Mouse (Mus musculus) NIH3T3 (cell line): ENCODE data around the gene Kcna5.

Source experiments
- DNase-seq: peaks from one replicate; pipeline ENCODE4 v3.0.0-alpha.2; 2012; ENCODE audit warnings: low read depth

The Kcna5 gene

DNA sequence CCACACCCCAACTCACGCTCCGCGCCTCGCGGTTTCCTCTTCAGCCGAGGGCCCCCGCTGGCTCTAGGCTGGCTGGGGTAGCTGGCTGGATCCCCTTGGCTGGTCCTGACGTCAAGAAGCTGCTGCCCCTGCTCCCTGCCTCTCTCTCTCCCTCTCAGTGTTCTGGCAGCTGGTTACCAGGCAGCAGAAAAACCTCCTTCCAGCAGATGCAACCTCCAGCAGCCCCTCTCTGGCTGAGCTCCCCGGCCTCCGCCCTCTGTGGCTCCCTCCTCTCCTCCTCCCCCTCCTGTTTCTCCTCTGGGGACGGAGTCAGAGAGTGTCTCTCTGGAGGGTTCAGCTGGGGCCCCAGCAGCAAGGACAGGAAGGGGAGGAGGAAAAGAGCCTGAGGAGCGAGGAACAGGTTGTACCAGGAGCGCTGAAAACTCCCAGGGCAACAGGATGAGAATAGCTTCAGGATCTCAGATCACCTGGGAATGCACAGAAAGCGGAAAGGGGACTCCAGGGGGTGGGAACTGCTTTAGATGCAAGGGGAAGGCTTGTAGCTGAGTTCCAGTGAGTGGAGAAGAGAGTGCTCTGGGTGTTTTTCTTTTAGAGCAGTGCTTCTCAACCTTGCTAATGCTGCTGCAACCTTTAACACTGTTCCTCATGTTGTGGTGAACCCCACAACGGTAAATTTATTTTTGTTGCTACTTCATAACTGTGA is at the start of gene Kcna5:
Gene Kcna5, minus strand, starts transcription at position 205 of the 703 bp plus-strand sequence.
- DNase-seq, result no peak

DNA sequence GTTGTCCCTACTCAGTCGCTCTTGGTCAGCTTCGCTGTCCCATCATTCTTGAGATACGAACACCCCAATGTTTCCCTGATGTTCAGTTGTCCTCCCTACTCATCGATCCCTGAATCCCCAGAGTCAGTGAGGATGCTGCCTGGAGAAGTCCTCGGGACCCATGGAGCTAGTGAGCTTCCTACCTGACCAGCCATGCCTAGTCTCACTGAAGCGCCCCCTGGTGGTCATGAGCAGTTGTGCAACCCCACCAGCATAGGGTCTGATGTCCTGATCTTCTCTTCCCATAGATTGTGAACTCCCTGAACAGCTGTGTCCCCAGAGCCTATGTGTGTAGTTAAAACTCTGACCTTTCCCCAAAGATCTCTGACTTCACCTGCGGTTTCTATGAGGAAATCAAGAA is 47.9 kb upstream of the Kcna5 start:
- peak; percentile 63 for DNase-seq

DNA sequence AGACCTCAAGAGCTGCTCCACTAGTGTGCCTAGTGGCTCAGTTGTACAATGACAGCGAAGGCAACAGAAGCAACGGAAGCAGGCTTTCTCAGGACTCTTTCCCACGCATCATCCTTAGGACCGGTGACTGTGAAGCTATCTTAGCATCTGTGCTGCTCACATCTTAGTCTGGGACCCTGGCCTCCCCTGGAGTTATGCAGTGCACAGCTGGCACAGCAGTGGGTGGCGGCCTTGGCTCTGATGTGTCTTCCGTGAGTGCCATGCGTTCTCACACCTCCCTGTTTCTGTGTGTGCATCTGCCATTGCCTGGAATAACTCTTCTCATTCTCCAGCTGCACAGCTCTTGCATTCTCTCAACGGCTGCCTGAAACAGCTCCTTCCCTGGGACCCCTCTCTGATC is 46.4 kb upstream of the Kcna5 start:
- DNase-seq, result no peak

DNA sequence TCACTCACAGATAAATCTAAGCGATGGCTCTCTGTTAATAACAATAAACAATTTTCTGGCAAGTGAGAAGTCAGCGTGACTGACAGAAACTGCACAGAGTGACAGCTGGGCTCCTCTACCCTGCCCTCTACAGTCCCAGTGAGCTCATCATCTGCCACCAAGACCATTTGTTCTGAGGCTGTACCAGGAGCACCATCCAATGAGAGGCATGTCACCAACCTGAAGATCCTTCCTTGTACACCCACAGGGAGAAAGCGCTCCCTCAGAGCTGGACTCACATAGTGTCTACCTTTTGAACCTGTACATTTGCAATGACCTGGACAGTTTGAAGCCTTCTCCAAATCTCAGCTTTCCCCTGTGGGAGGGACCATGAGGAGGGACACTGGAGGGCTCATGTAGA is 45.4 kb upstream of the Kcna5 start:
- DNase-seq, result no peak

DNA sequence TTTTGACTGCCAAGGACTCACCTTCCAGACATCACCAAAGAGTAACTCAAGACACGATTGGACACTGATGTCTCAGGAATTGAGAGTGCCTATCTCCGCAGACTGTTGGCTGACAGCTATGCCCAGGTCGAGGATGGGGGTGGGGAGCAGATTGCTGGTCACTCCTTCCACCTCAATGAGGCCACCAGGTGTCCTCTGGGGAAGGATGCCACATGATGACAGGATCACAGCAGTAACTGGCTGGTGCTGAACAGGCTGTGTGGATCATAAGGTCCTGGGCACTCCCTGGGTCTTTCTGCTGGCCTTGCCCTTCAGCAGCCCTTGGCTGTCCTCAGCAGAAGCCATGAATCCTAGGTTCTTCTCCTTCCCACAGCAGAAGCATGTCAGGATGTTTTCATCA is 42.2 kb upstream of the Kcna5 start:
- DNase-seq, result no peak

DNA sequence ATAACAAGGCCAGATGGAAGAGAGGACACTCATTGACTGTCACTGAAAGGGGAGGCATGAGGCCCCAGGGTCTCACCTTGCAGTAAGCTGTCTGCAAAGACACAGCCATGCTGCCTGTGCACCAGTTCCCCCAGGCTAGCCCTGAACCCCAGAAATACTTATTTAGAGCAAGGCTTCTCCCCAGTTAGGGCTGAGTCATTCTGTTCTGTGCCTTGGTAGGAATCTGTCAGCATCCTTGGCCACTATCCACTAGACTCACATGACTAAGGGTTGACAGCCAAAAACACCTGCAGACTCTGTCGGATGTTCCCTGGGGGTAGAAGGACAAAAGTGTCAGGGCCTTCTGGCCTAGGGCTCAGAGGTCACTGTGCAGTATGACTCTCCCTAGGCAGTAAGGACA is 41.4 kb upstream of the Kcna5 start:
- DNase-seq, result peak; percentile 55

DNA sequence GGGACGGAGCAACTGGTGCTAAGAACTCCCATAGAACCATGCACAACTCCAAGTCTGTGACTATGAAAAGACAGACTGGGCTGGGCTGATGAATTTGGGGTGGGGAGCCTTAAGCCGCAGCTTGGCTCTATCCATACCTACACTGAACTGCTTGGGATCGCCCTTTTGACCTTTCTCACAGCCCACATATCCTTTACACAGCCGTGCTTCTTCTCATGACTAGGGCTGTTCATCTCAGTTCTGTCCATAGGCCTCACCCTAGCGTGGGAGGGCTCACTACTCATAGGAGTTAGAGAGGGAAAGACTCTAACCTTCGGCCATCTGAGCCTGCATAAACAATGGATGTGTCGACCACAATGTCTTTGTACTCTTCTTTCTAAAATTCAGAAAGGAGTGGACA is 39.6 kb upstream of the Kcna5 start:
- DNase-seq, result no peak

DNA sequence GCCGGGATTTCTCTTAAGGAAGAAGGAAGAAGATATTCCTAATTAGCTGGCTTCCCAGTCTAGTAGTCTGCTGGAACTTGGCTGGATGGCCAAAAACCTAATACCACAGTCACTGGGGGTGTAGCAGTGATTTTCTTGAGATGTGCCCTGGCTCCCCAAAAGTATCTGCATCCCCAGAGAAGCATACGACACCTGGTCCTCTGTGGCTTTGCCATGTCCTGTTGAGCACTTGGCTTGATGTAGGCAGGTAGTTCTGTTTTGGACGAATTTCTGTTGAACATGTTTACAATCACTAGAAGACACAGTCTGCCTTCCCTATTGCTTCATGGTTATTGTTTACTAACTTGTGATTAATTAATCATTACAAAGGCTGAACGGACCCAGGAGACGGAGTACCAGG is 37.8 kb upstream of the Kcna5 start:
- no peak for DNase-seq

DNA sequence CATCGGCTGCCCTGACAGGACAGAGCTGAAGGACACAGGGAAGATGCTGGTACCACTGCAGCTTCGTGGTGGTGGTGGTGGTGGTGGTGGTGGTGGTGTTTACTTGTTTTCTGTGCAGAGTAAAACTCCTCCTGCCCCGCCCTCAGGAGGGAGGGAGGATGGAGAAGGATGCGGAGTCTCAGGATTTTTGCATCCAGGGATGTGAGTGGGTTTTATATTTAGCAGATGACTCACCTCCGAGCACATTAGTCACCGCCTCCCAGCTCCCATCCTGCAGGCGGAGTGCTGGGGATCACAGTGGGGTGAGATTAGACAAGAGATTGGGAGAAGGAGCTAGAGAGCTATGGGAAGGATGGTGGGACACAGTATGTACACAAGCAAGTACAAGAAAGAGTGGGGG is 34.6 kb upstream of the Kcna5 start:
- DNase-seq, result peak; percentile 94

DNA sequence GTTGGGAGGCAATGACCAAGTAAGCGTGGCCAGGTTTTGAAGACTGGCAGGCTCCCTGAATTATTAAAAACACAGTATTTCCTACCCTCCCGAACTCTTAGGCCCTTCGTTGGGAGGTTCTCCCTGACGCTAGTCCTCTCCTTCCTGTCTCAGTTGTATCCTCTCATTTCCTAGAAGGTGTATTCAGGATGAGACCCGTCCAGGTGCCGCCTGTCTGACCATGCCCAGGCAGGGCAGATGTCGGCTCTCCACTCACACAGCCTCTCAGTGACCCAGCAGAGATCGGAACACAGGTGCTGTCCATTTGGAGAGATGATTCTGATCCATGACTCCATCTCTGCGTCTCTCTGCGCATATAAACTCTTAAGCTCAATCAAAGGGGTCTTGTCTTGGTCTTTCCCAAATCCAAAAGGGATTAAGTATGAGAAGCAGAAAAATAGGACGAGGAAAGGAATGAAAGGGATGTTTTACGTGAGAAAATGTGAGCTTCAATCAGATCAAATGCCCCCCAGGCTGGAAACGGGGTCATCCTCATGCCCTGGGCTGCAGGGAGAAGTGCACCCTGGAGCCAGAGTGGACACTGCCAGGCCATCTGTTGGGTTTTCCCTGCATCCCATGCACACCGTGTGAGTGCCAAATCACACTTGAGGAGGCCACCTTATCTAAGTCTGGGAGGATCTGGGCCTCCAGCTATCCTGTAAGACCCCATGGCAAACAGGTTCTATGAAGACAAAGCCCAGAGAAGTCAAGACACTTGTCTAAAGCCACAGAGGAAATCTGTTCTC is 33.0 kb upstream of the Kcna5 start:
- no peak for DNase-seq

DNA sequence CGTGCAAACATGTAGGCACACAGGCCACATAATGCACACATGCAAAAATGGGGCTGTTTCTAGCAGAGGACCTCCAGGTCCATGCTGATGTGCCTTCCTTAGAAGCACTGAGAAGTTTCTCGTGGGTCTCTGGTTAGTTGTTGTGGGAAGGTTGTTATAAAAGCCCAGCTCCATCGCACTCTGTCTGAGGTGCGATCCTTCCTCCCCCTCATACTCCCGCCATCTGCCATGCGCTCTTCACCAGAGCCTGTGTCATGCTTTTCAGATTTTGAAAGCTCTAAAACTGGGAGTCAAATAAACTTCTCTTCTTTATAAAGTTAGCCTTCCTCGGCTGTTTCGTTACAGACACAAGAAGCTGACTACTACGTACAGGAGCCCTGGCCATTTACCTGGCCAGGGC is 32.1 kb upstream of the Kcna5 start:
- DNase-seq, result no peak

DNA sequence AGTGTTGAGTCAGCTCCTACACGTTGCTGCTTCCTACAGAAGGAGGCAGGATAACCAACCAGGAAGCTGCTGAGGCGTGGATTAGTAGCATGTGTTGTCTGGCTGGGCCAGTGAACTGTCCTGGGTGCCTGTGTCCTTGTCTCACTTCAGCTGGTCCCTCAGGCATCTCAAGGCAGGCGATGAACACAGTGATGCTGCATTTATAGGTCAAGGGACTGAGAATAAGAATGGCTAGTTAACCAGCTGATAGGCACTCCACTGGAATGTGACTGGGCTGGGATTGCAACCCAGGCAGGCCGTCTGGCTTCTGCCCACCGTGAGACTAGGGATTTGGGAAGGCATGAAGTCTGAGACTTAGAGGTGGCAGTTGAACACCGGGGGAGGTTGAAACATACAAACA is 29.2 kb upstream of the Kcna5 start:
- DNase-seq, result no peak

DNA sequence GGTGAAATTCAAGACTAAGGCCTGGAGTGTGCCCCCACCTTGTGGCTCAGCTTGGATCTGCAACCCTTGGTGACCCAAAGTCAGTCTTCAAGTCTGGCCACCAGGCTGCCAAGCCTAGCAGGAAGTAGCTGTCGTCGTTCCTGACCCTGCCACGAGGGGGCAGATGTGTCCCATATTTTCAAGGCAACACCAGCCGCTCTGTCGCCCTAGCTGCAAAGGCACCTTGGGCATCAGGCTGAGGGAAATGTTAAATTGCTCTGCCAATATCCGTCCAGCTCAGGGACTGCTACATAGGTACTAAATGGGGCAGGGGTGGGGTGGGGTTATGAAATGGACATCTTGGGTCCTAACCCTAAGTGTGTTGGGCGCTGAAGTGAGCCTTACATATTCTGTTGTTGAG is 28.7 kb upstream of the Kcna5 start:
- peak; percentile 96 for DNase-seq

DNA sequence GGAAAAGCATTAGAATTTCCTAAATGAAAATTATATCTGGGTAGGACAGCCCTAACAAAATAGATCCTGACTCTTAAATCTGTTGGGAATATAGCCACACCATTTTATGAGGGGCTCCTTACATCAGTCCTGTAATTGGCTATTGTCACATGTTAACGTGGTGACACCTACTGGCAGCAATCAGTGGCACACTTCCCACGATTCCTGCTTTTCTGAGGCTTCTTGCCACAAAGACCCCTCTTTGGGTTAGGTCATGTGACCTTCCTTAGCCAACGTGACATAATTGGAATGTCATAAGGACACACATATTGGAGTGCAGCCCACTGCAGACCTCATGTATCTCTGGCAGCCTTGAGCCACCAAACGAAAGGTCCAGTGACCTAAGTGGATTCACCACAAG is 26.5 kb upstream of the Kcna5 start:
- no peak for DNase-seq

DNA sequence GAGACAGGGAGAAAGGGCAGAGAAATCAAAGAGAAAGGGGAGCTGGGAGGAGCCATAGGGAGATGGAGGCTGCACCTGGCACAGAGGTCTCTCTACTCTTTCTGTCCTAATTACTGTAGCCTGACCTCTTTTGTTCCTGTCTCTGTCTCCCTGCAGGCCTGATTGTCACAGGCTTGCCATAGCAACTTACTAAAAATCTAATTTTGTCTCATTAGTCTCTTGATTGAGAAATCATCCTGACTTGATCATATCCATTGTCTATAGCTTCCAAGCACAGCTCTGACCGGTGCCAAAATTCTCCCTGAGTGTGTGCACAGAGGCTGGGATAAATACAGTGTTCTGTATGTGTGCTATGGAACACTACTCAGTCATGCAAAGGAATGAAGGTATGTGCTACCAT is 25.5 kb upstream of the Kcna5 start:
- no peak for DNase-seq

DNA sequence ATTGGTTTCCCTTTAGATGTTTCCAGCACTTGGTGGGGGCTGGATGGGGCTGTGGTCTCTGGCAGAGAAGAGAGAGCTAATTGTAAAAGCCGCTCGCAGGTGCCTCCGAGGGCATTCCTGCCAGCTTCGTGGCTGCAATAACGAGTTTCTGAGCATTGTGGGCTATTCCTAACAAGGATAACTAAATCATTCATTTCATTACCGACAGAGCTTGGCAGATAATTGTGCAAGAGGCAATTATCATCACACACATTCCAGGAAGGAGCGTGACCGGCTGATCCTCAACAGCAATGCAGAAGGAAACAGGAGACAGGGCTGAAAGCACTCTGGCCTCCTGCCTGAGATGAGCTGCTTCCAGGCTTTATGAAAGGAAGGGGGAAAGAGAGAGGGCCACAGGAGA is 24.8 kb upstream of the Kcna5 start:
- peak; percentile 27 for DNase-seq

DNA sequence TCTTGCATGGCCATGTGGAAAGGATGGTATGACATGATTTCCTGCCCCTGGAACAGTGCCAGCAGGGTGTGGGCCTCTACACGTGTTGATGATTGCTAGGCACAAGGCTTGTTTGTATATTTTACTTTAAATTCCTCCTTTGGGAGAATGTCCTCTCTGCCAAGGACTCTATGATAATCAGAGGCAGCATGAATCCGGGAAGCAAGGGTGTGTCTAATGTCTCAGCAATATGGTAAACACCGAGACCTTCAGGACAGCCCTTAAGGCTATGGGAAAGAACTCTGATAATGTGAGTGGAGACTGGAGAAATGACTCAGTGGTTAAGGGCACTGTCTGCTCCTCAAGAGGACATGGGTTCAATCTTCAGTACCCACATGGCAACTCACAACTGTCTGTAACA is 23.1 kb upstream of the Kcna5 start:
- DNase-seq, result no peak

DNA sequence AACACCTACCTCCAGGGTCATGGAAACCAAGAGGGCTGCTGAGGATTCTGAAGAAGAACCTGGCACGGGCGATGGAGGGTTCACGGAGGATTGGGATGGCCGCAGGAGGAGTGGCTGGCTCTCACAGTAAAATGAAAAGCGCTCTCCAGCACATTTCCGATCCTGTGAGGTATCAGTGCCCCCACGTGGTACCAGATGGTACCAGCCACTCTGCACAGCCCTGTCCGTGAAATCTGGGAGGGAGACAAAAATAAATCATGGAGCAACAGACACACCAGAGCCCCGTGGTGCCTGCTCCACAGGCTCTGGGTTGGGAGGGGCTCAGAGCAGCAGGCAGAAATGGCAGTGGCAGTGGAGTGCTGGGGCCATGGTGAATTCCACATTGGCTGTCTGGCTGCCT is 18.6 kb upstream of the Kcna5 start:
- peak; percentile 51 for DNase-seq

DNA sequence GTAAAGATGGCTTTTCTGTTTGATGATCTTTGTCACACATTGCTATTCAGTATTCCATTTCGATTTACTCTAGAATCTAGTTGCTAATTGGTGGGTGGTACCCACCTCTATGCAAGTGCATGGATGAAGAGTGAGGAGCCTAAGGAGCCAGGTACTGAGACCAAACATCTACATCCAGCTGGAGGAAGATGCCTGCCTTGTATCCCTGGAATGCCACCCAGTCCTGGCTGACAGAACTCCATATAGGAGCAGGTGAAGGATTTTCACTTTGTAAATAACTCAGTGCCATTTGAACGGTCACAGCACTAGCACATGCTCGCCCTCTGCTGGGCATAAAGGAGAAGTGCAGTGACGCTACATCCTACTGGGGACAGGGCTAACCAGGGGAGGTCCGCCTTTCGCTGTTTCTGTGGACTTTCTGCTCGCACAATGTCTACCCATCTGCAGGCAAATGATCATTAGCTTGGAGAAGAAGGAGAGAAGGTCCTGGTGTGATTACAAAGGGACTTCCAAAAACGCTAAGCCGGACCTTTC is 16.7 kb upstream of the Kcna5 start:
- peak; percentile 83 for DNase-seq

DNA sequence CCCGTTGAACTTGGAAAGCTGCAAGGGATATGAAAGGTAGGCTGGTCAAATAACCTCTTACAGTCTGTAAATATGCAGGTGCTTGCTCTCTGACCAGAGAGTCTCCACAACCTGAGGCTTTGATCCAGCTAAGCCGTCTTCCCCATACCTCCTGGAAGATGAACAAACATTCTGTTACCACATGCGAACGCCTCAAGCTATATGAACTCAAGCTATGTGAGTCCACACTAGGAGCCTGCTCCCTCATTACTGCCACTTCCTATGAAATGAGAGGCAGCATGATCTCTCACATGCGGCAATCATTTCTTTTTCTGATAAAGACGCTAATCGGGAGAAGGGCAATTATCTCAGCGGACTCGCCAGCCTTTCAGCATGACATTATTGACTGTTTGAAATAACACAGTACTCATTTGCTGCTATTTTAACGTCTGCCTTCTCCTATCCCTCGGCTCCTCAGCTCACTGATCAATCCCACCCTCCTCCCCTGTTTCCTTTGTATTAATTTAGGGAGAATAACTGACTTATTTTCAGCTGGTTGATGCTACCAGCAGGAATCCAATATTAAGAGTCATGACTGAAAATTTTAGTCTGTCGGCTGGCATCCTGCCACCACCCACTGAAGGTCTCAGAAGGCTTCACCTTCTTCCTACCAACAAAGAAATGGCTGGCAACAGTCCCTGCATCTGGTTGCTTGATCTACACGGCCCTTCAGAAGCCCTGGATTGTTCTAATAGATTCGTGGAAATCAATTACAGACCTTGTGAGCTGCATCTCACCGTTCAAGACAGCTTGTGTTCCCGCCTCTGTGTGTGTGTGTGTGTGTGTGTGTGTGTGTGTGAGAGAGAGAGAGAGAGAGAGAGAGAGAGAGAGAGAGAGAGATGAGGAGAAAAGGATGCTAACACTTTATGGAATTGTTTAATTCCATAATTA is 9.2 kb upstream of the Kcna5 start:
- no peak for DNase-seq

DNA sequence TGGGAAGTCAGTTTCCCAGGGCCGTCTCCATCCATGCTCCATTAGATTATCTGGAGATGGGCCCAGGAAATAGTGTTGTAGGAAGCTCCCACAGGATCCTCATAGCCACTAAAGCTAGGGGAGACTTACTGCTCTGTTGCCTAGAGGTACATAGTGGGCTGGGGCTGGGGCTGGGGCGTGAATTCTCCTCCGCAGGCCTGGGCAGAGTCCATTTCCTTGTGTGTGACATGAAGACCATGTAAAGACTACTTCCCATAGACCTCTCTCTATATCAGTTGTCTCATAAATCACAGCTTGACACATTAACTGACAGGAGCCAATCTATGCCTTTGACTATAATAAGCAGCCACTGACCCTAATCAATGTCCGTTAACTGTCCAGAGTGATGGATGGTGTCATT is 7.5 kb upstream of the Kcna5 start:
- no peak for DNase-seq

DNA sequence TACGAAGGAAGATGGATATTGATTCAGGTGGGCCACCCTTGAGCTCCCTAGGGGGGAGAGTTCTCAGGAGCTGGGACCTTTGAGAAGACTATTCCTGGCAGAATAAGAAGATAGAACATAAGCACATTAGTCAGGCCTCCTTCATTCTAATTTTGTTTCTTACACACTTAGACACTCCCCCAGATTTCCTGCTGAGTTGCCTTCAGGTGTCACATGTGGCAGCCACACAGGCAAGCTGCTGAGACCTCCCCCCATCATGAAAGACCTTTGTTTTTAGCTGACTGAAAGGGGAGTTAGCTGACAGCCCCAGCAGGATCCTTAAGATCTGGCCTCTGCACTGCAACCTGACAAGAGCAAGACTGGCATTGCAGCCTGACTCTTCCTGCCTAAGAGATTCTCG is 2.3 kb upstream of the Kcna5 start:
- no peak for DNase-seq

DNA sequence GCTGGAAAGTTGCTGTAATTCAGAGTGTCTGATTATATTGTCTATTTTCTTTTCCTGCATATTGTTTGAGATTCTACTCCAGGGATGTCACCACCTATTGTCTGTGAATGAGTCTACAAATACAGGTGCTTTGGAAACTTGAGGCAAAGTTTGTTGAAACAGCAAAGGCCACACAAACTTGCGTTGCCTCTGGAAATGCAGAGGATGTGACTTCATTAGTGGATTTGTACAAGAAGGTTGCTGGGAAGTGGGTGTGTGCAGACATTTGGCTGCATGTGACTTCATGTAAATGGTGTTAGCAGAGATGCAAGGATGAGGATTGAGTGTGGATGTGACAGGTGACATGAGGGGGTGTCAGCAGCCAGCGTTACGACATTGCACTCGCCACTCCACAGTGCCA is 1.7 kb upstream of the Kcna5 start:
- DNase-seq, result no peak
